Comparison of ENCODE assay signal across 8 mouse cellular contexts in genomic region chrX:47937740-47938139, GRCm38 (mm10). TPM values are rescaled to one million over a fixed set of nuclear protein-coding genes. Genes with fewer than 3 reads are reported as not detected.
DNase-seq lines count a peak whose midpoint lies in the region; ATAC-seq and TF ChIP-seq lines count a peak whose summit lies in the region.

No protein-coding gene starts in this region.

- no peak for TF ChIP-seq EP300 in lung, postnatal 0 days (IDR thresholded peaks at IDR 0.05)

- H3K9ac ChIP-seq in hindbrain, embryonic 11.5 days (ENCODE audit: low read depth, low read length) = no peak overlapping the region
- no peak overlapping the region for H3K9ac ChIP-seq in hindbrain, embryonic 12.5 days
- H3K9ac ChIP-seq in lung, postnatal 0 days (replicated peaks; ENCODE audit: low read depth) = no peak overlapping the region
- no peak overlapping the region for H3K9ac ChIP-seq in forebrain, embryonic 14.5 days (ENCODE audit: low read length)

- H3K27me3 ChIP-seq in hindbrain, embryonic 11.5 days (ENCODE audit: control insufficient read depth, insufficient read depth, low read length) = no peaks in the 10 kb centered on the region
- H3K27me3 ChIP-seq in hindbrain, embryonic 12.5 days = no peaks in the 10 kb centered on the region
- H3K27me3 ChIP-seq in lung, postnatal 0 days (replicated peaks; ENCODE audit: insufficient read depth, low read length) = no peaks in the 10 kb centered on the region
- no peaks in the 10 kb centered on the region for H3K27me3 ChIP-seq in forebrain, embryonic 14.5 days (replicated peaks; ENCODE audit: control insufficient read depth, insufficient read depth, low read length)

- no peak overlapping the region for H3K4me2 ChIP-seq in hindbrain, embryonic 11.5 days (replicated peaks; ENCODE audit: low read depth, low read length)
- H3K4me2 ChIP-seq in hindbrain, embryonic 12.5 days (replicated peaks) = no peak overlapping the region
- H3K4me2 ChIP-seq in lung, postnatal 0 days (replicated peaks; ENCODE audit: low read depth, low read length) = no peak overlapping the region
- no peak overlapping the region for H3K4me2 ChIP-seq in forebrain, embryonic 14.5 days (ENCODE audit: low read length)

- H3K9me3 ChIP-seq in hindbrain, embryonic 11.5 days (ENCODE audit: control insufficient read depth, low read length) = no peaks in the 10 kb centered on the region
- no peaks in the 10 kb centered on the region for H3K9me3 ChIP-seq in hindbrain, embryonic 12.5 days (replicated peaks)
- no peaks in the 10 kb centered on the region for H3K9me3 ChIP-seq in lung, postnatal 0 days (ENCODE audit: low read length)
- H3K9me3 ChIP-seq in forebrain, embryonic 14.5 days (replicated peaks; ENCODE audit: control insufficient read depth, low read length) = no peaks in the 10 kb centered on the region

- DNase-seq in hindbrain, embryonic 11.5 days (ENCODE audit: low spot score) = peak; percentile 14
- peak; percentile 37 for DNase-seq in lung, postnatal 0 days (ENCODE audit: low spot score)
- no peak for DNase-seq in lung, postnatal 25 days (ENCODE audit: low spot score)
- peak; percentile 82 for DNase-seq in forebrain, embryonic 14.5 days (ENCODE audit: low spot score)
- peak; percentile 55 for DNase-seq in retina, adult 2 months (ENCODE audit: low read depth, low spot score)
- DNase-seq in urinary bladder, postnatal 25 days (ENCODE audit: low spot score) = no peak
- no peak for DNase-seq in urinary bladder, adult 2 months (ENCODE audit: low spot score)

- 33% methylated on average over 2 of the region's 2 CpGs for WGBS in hindbrain, embryonic 11.5 days
- 17% methylated on average over 2 of the region's 2 CpGs for WGBS in hindbrain, embryonic 12.5 days
- 9% methylated on average over 2 of the region's 2 CpGs for WGBS in lung, postnatal 0 days
- 23% methylated on average over 2 of the region's 2 CpGs for WGBS in forebrain, embryonic 14.5 days

- no peaks in the 10 kb centered on the region for H3K4me1 ChIP-seq in hindbrain, embryonic 11.5 days (replicated peaks; ENCODE audit: control insufficient read depth, insufficient read depth, low read length)
- H3K4me1 ChIP-seq in hindbrain, embryonic 12.5 days = no peaks in the 10 kb centered on the region
- no peaks in the 10 kb centered on the region for H3K4me1 ChIP-seq in lung, postnatal 0 days (ENCODE audit: insufficient read depth, low read depth, low read length)
- H3K4me1 ChIP-seq in forebrain, embryonic 14.5 days (ENCODE audit: control insufficient read depth, insufficient read depth, low read length) = peaks cover 2% of the 10 kb centered on the region; the same call in 1 of the 2 replicates

- H3K36me3 ChIP-seq in hindbrain, embryonic 11.5 days (ENCODE audit: control insufficient read depth, insufficient read depth, low read length) = no peaks in the 10 kb centered on the region
- no peaks in the 10 kb centered on the region for H3K36me3 ChIP-seq in hindbrain, embryonic 12.5 days
- H3K36me3 ChIP-seq in lung, postnatal 0 days (ENCODE audit: insufficient read depth, low read length) = no peaks in the 10 kb centered on the region
- H3K36me3 ChIP-seq in forebrain, embryonic 14.5 days (ENCODE audit: control insufficient read depth, insufficient read depth, low read length) = peaks cover 10% of the 10 kb centered on the region; the same call in 1 of the 2 replicates

- TF ChIP-seq CTCF in lung, postnatal 0 days (IDR thresholded peaks at IDR 0.05) = no peak

- H3K4me3 ChIP-seq in hindbrain, embryonic 11.5 days (ENCODE audit: low read depth, low read length) = no peak overlapping the region
- no peak overlapping the region for H3K4me3 ChIP-seq in hindbrain, embryonic 12.5 days
- H3K4me3 ChIP-seq in lung, postnatal 0 days (ENCODE audit: low read depth, low read length) = no peak overlapping the region
- no peak overlapping the region for H3K4me3 ChIP-seq in forebrain, embryonic 14.5 days (ENCODE audit: low read depth, low read length)

- no peak for ATAC-seq in hindbrain, embryonic 11.5 days (ENCODE audit: low FRiP score)
- no peak for ATAC-seq in hindbrain, embryonic 12.5 days (ENCODE audit: low FRiP score)
- no peak for ATAC-seq in lung, postnatal 0 days
- peak; percentile 69; the same call in 1 of the 2 replicates for ATAC-seq in forebrain, embryonic 14.5 days

- H3K27ac ChIP-seq in hindbrain, embryonic 11.5 days (ENCODE audit: low read depth, low read length) = no peak overlapping the region
- H3K27ac ChIP-seq in hindbrain, embryonic 12.5 days = no peak overlapping the region
- H3K27ac ChIP-seq in lung, postnatal 0 days (ENCODE audit: low read length) = no peak overlapping the region
- H3K27ac ChIP-seq in forebrain, embryonic 14.5 days (ENCODE audit: low read depth, low read length) = no peak overlapping the region

RNA-seq across cellular contexts. Expression of gene Ocrl, which starts 25.6 kb away (rescaled TPM):
- 21.5 and 22.8 TPM in 2 replicates for polyA plus RNA-seq in hindbrain, embryonic 11.5 days (2014; fragmentation: Nextera tagmentation; extraction: Ambion mirVana)
- 27.0 and 28.4 TPM in 2 replicates for polyA plus RNA-seq in hindbrain, embryonic 12.5 days (2016; fragmentation: Nextera tagmentation; extraction: Ambion mirVana)
- 9.3 and 11.5 TPM in 2 replicates for polyA plus RNA-seq in lung, postnatal 0 days (2015; fragmentation: Nextera tagmentation; extraction: Ambion mirVana)
- 22.5 and 24.5 TPM in 2 replicates for polyA plus RNA-seq in forebrain, embryonic 14.5 days (2014; fragmentation: Nextera tagmentation; extraction: Ambion mirVana)
- polyA plus RNA-seq in urinary bladder, adult 2 months (2012; rRNA removed) = 36.0 and 38.6 TPM in 2 replicates

RNA-seq across cellular contexts. Expression of gene Smarca1, which starts 45.0 kb away (rescaled TPM):
- 27.0 and 30.9 TPM in 2 replicates for polyA plus RNA-seq in hindbrain, embryonic 11.5 days (2014; fragmentation: Nextera tagmentation; extraction: Ambion mirVana)
- 40.6 and 47.1 TPM in 2 replicates for polyA plus RNA-seq in hindbrain, embryonic 12.5 days (2016; fragmentation: Nextera tagmentation; extraction: Ambion mirVana)
- polyA plus RNA-seq in lung, postnatal 0 days (2015; fragmentation: Nextera tagmentation; extraction: Ambion mirVana) = 5.8 and 8.7 TPM in 2 replicates
- polyA plus RNA-seq in forebrain, embryonic 14.5 days (2014; fragmentation: Nextera tagmentation; extraction: Ambion mirVana) = 26.2 and 34.3 TPM in 2 replicates
- polyA plus RNA-seq in urinary bladder, adult 2 months (2012; rRNA removed) = 2.0 and 2.9 TPM in 2 replicates

Comparison
In these comparisons a context has a peak if more than half of its experiments do, and no peak if none do; other contexts are left out.
1. DNase-seq: peak in hindbrain, embryonic 11.5 days (single experiment), lung, postnatal 0 days (single experiment), forebrain, embryonic 14.5 days (single experiment) and retina, adult 2 months (single experiment); none in lung, postnatal 25 days (single experiment), urinary bladder, postnatal 25 days (single experiment) and urinary bladder, adult 2 months (single experiment).